Mouse (Mus musculus) spleen, adult 2 months (tissue): ENCODE measurements around the gene Tfpi2.

ENCODE experiments used
- CTCF ChIP-seq: fragments of 200-500 bp; IDR thresholded peaks from 2 replicates; pipeline ENCODE4 v1.5.1; 2011; ENCODE audit warnings: mild to moderate bottlenecking, inconsistent platforms; ENCODE audit not compliant: insufficient read depth, insufficient read length, insufficient replicate concordance; ENCODE audit errors: extremely low read depth
- POLR2A ChIP-seq: fragments of 200-500 bp; IDR thresholded peaks from 2 replicates; pipeline ENCODE4 v1.6.1; 2011; ENCODE audit warnings: low read depth, low read length, inconsistent platforms

DNA sequence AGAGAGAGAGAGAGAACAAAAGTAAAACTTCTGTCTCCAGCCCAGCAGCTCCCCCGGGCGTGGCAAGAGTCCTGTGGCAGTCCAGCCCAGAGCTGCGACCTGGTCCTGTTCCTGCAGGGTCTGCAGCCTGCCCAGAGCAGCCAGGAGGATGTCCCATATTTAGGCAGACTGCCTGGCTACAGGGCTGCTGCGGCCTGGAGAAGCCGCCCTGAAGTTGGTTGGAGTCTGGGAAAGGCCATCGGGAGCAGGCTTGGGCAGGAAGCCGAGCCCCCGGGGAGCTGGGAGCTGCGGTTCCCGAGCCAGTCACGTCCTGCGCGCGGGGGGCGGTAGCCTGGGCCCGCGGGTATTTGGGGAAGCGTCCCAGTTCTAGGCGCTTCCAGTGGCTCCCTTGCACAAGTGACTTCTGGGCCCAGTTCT is 15.2 kb upstream of the Tfpi2 start, which contains the start of gene Gng11:
- TF ChIP-seq CTCF (no peak), POLR2A (no peak; the same call in 1 of the 2 replicates)
